Mouse (Mus musculus) stomach, postnatal 0 days (tissue): Measurements from ENCODE around the gene Tmsb15l. TPM values are rescaled to one million over a fixed set of nuclear protein-coding genes. Genes with fewer than 3 reads are reported as not detected.
A peak's percentile ranks its signal among the peaks of the same experiment; 100 is the strongest.
"Not testable (repeated sequence)": the region's sequence is repeated elsewhere in the genome, so short reads cannot be mapped to it uniquely, and the experiment has no call there.

Experiments
- ATAC-seq: fragments of 200-750 bp; cut with Nextera tagmentation; 2 replicates; pipeline ENCODE4 v1.8.0; 2017; ENCODE audit not compliant: low FRiP score, low TSS enrichment
- DNase-seq: peaks from one replicate; pipeline ENCODE4 v3.0.0-alpha.2; 2016; ENCODE audit warnings: low spot score
- H3K27ac ChIP-seq: fragments of 300-500 bp; sonication (generic); replicated peaks from 2 replicates; pipeline ENCODE4 v1.5.1; 2014; ENCODE audit warnings: mild to moderate bottlenecking, control low read depth
- H3K27me3 ChIP-seq: fragments of 300-500 bp; sonication (generic); 2 replicates; pipeline ENCODE4 v1.6.1; 2014; ENCODE audit warnings: low read length; ENCODE audit not compliant: control insufficient read depth, insufficient read depth
- H3K36me3 ChIP-seq: fragments of 300-500 bp; sonication (generic); 2 replicates; pipeline ENCODE4 v1.6.1; 2014; ENCODE audit warnings: low read length, mixed read lengths; ENCODE audit not compliant: control insufficient read depth, insufficient read depth
- H3K4me1 ChIP-seq: fragments of 300-500 bp; sonication (generic); replicated peaks from 2 replicates; pipeline ENCODE4 v1.6.1; 2014; ENCODE audit warnings: antibody characterized with exemption; ENCODE audit not compliant: control insufficient read depth, insufficient read depth
- H3K4me2 ChIP-seq: fragments of 300-500 bp; sonication (generic); replicated peaks from 2 replicates; pipeline ENCODE4 v1.6.1; 2014; ENCODE audit warnings: low read depth, mild to moderate bottlenecking, control low read depth, moderate library complexity
- H3K4me3 ChIP-seq: fragments of 300-500 bp; sonication (generic); 2 replicates; pipeline ENCODE4 v1.5.1; 2014; ENCODE audit warnings: low read depth, low read length, control low read depth
- H3K9ac ChIP-seq: fragments of 300-500 bp; sonication (generic); 2 replicates; pipeline ENCODE4 v1.6.1; 2014; ENCODE audit warnings: mild to moderate bottlenecking, low read length, control low read depth, mixed read lengths
- H3K9me3 ChIP-seq: fragments of 300-500 bp; sonication (generic); 2 replicates; pipeline ENCODE4 v1.6.1; 2016; ENCODE audit warnings: low read length; ENCODE audit not compliant: control insufficient read depth
- CTCF ChIP-seq: IDR thresholded peaks from 2 replicates; pipeline ENCODE4 v1.5.1; 2016; ENCODE audit warnings: antibody characterized with exemption, low read depth, mild to moderate bottlenecking, moderate library complexity
- EP300 ChIP-seq: optimal IDR thresholded peaks from 2 replicates; pipeline ENCODE3; 2016; ENCODE audit warnings: antibody characterized with exemption
- WGBS: fragments of 180-500 bp; shearing (Covaris S2); extraction: QIAGEN DNeasy Blood & Tissue Kit; methylation state at CpG from one replicate; pipeline ENCODE4 v1.1.7; 2014; 5-methylcytosine and 5-hydroxymethylcytosine counted together
- polyA plus RNA-seq: library from polyadenylated mRNA; unstranded; fragments of >200 nt; fragmentation: Nextera tagmentation; extraction: Ambion mirVana; gene quantifications from 2 replicates; pipeline ENCODE4 v1.2.1, GENCODE M21; 2015

The Tmsb15l gene
- polyA plus RNA-seq, 1 experiment from 2014 or later: 2.9 TPM

- ATAC-seq (no peak), DNase-seq (no peak)
- no peak overlapping the region for H3K27ac ChIP-seq
- H3K36me3 ChIP-seq: no peaks in the 10 kb centered on the region
- no peaks in the 10 kb centered on the region for H3K9me3 ChIP-seq
- no peak overlapping the region for H3K4me3 ChIP-seq
- no peaks in the 10 kb centered on the region for H3K27me3 ChIP-seq
- TF ChIP-seq EP300 (no peak), CTCF (peak; percentile 66)
- no peaks in the 10 kb centered on the region for H3K4me1 ChIP-seq
- 30% methylated on average over 2 of the region's 2 CpGs for WGBS
- no peak overlapping the region for H3K4me2 ChIP-seq
- H3K9ac ChIP-seq: no peak overlapping the region
Observed at GRCm38 (mm10) chrX:136959688-136960087, 17.0 kb downstream of the Tmsb15l start.

GRCm38 (mm10) chrX:136958300-136958699 is 18.4 kb downstream of the Tmsb15l start:
- H3K27ac ChIP-seq, H3K9ac ChIP-seq, ATAC-seq, H3K4me1 ChIP-seq, DNase-seq, H3K36me3 ChIP-seq, H3K27me3 ChIP-seq, H3K4me3 ChIP-seq, H3K9me3 ChIP-seq: not testable (repeated sequence)
- H3K4me2 ChIP-seq: peak overlapping the region; percentile 20
- WGBS: 60% methylated on average over 5 of the region's 5 CpGs

GRCm38 (mm10) chrX:136957583-136958279 is 18.9 kb downstream of the Tmsb15l start:
- H3K9ac ChIP-seq, H3K9me3 ChIP-seq, H3K27me3 ChIP-seq, H3K27ac ChIP-seq, H3K4me1 ChIP-seq, H3K4me3 ChIP-seq, H3K36me3 ChIP-seq: not testable (repeated sequence)
- ATAC-seq (peak; percentile 75; the same call in 1 of the 2 replicates), DNase-seq (peak; percentile 54)
- H3K4me2 ChIP-seq: peak overlapping the region; percentile 20
- WGBS: 22% methylated on average over 13 of the region's 13 CpGs

GRCm38 (mm10) chrX:136937985-136938384 is 38.7 kb downstream of the Tmsb15l start:
- no peak overlapping the region for H3K9ac ChIP-seq
- DNase-seq (no peak), ATAC-seq (no peak)
- 19% methylated on average over 3 of the region's 3 CpGs for WGBS
- TF ChIP-seq CTCF: no peak
- no peaks in the 10 kb centered on the region for H3K4me1 ChIP-seq
- no peak overlapping the region for H3K4me3 ChIP-seq
- no peak overlapping the region for H3K4me2 ChIP-seq
- H3K27me3 ChIP-seq: no peaks in the 10 kb centered on the region
- H3K9me3 ChIP-seq: no peaks in the 10 kb centered on the region
- no peak overlapping the region for H3K27ac ChIP-seq
- H3K36me3 ChIP-seq: no peaks in the 10 kb centered on the region

GRCm38 (mm10) chrX:136927031-136927430 is 49.6 kb downstream of the Tmsb15l start, which contains the start of gene H2bfm:
Gene H2bfm, plus strand, starts transcription at chrX:136927325.
- H3K36me3 ChIP-seq: no peaks in the 10 kb centered on the region
- H3K27me3 ChIP-seq: no peaks in the 10 kb centered on the region
- WGBS: 91% methylated on average over 14 of the region's 14 CpGs
- no peak within 1 kb of the TSS for H3K9ac ChIP-seq
- H3K4me2 ChIP-seq: no peak within 1 kb of the TSS
- no peak for DNase-seq
- ATAC-seq: no peak
- no peak for TF ChIP-seq CTCF
- TF ChIP-seq EP300: no peak
- no peaks in the 10 kb centered on the region for H3K4me1 ChIP-seq
- no peaks in the 10 kb centered on the region for H3K9me3 ChIP-seq
- no peak within 1 kb of the TSS for H3K27ac ChIP-seq
- no peak within 1 kb of the TSS for H3K4me3 ChIP-seq

GRCm38 (mm10) chrX:136925863-136926262 is 50.8 kb downstream of the Tmsb15l start:
- DNase-seq: no peak
- Histone ChIP-seq H3K9me3 (no peaks in the 10 kb centered on the region), H3K4me3 (no peak overlapping the region), H3K27me3 (no peaks in the 10 kb centered on the region), H3K9ac (no peak overlapping the region), H3K4me2 (no peak overlapping the region), H3K36me3 (no peaks in the 10 kb centered on the region), H3K4me1 (no peaks in the 10 kb centered on the region), H3K27ac (no peak overlapping the region)
- ATAC-seq: no peak
- TF ChIP-seq CTCF (no peak), EP300 (no peak)

Other genes starting within 250 kb of the Tmsb15l start
- 303 and 335 TPM in 2 replicates for gene Morf4l2, start 233.2 kb downstream of the Tmsb15l start, polyA plus RNA-seq
- not detected in 2 replicates for gene Glra4, start 196.7 kb downstream of the Tmsb15l start, polyA plus RNA-seq
- 4.5 TPM in 2 replicates for gene Plp1, start 154.2 kb downstream of the Tmsb15l start, polyA plus RNA-seq
- 0.29 and 0.30 TPM in 2 replicates for gene Rab9b, start 108.1 kb downstream of the Tmsb15l start, polyA plus RNA-seq
- not detected in 2 replicates for gene H2bfm, start 49.5 kb downstream of the Tmsb15l start, polyA plus RNA-seq
- 21.3 and 28.4 TPM in 2 replicates for gene Tmsb15b2, start 1.4 kb downstream of the Tmsb15l start, polyA plus RNA-seq
- gene Tmsb15b1, start within 50 bp of the Tmsb15l start, polyA plus RNA-seq: 17.7 and 21.5 TPM in 2 replicates
- gene Zcchc18, start 16.3 kb upstream of the Tmsb15l start, polyA plus RNA-seq: 7.4 and 8.8 TPM in 2 replicates
- gene Slc25a53, start 61.4 kb upstream of the Tmsb15l start, polyA plus RNA-seq: 4.2 and 4.8 TPM in 2 replicates
- 2.8 and 2.9 TPM in 2 replicates for gene Fam199x, start 72.7 kb upstream of the Tmsb15l start, polyA plus RNA-seq
- 0.06 TPM in 1 of 2 replicates, not detected in the other for gene Esx1, start 145.2 kb upstream of the Tmsb15l start, polyA plus RNA-seq